ENCODE assay signal across 16 mouse cellular contexts in genomic region chr4:104121959-104122358, GRCm38 (mm10).
"Had no signal": no experiment of that assay in that cellular context is flagged by ENCODE, and none has a peak within 500 bp of the region (broad histone marks: within the 10 kb centered on the region; RNA-seq: fewer than 3 reads in every experiment).

No protein-coding gene starts in this region.

- H3K9ac ChIP-seq: limb, embryonic 12.5 days; liver, embryonic 13.5 days; liver, postnatal 0 days; midbrain, embryonic 15.5 days; neural tube, embryonic 12.5 days; stomach, embryonic 15.5 days had no signal

- H3K4me3 ChIP-seq: limb, embryonic 12.5 days; liver, embryonic 13.5 days; megakaryocyte, embryonic 14.5 days; midbrain, embryonic 15.5 days; neural tube, embryonic 12.5 days; stomach, embryonic 15.5 days had no signal

- H3K27me3 ChIP-seq: limb, embryonic 12.5 days; liver, embryonic 13.5 days; megakaryocyte, embryonic 14.5 days; midbrain, embryonic 15.5 days; neural tube, embryonic 12.5 days; stomach, embryonic 15.5 days had no signal

- H3K27ac ChIP-seq: kidney, postnatal 0 days; limb, embryonic 12.5 days; liver, embryonic 13.5 days; macrophage; midbrain, embryonic 15.5 days; neural tube, embryonic 12.5 days; stomach, embryonic 15.5 days had no signal

- DNase-seq: kidney, adult 11 months; kidney, adult 9 months; liver; liver, embryonic 13.5 days; liver, postnatal 0 days; lung, postnatal 10 days; right cerebral cortex, postnatal 14 days; thymus, postnatal 36 days had no signal

- H3K4me2 ChIP-seq: limb, embryonic 12.5 days; liver, embryonic 13.5 days; midbrain, embryonic 11.5 days; midbrain, embryonic 15.5 days; neural tube, embryonic 12.5 days; stomach, embryonic 15.5 days had no signal

- H3K36me3 ChIP-seq: limb, embryonic 12.5 days; liver, embryonic 13.5 days; midbrain, embryonic 15.5 days; neural tube, embryonic 12.5 days; stomach, embryonic 15.5 days had no signal

- ATAC-seq: liver, postnatal 0 days; midbrain, embryonic 15.5 days had no signal

- H3K9me3 ChIP-seq: limb, embryonic 12.5 days; liver, embryonic 13.5 days; midbrain, embryonic 15.5 days; neural tube, embryonic 12.5 days; stomach, embryonic 15.5 days had no signal

- H3K4me1 ChIP-seq: limb, embryonic 12.5 days; liver, embryonic 13.5 days; megakaryocyte, embryonic 14.5 days; midbrain, embryonic 15.5 days; neural tube, embryonic 12.5 days; stomach, embryonic 15.5 days had no signal
